Mouse (Mus musculus) G1E (cell line): Measurements from ENCODE around the gene Srpk2. TPM values are rescaled to one million over a fixed set of nuclear protein-coding genes. Genes with fewer than 3 reads are reported as not detected.
A peak's percentile ranks its signal among the peaks of the same experiment; 100 is the strongest.
"Not testable (repeated sequence)": the region's sequence is repeated elsewhere in the genome, so short reads cannot be mapped to it uniquely, and the experiment has no call there.

Experiments used
- ATAC-seq: 2 replicates; pipeline ENCODE4 v1.8.0; 2016; ENCODE audit warnings: mild to moderate bottlenecking; ENCODE audit not compliant: insufficient number of reproducible peaks, poor library complexity, low FRiP score, severe bottlenecking; ENCODE audit errors: extremely low read depth
- DNase-seq: peaks from one replicate; pipeline ENCODE4 v3.0.0; 2012; ENCODE audit warnings: low spot score
- H3K27me3 ChIP-seq: 2 replicates; pipeline ENCODE4 v1.6.1; 2012; ENCODE audit warnings: mild to moderate bottlenecking, low read length, inconsistent platforms; ENCODE audit not compliant: insufficient read depth
- H3K36me3 ChIP-seq: replicated peaks from 2 replicates; pipeline ENCODE3; 2012; ENCODE audit warnings: mild to moderate bottlenecking, inconsistent platforms
- H3K4me1 ChIP-seq: 2 replicates; pipeline ENCODE4 v1.6.1; 2012; ENCODE audit warnings: low read depth, low read length, inconsistent platforms, mixed read lengths; ENCODE audit not compliant: insufficient read depth
- H3K4me3 ChIP-seq: 2 replicates; pipeline ENCODE4 v1.5.1; 2012; ENCODE audit warnings: low read depth, mild to moderate bottlenecking, inconsistent platforms, low read length, moderate library complexity, mixed read lengths
- H3K9me3 ChIP-seq: replicated peaks from 2 replicates; pipeline ENCODE4 v1.6.1; 2012; ENCODE audit warnings: inconsistent platforms
- CTCF ChIP-seq: IDR thresholded peaks from 2 replicates; pipeline ENCODE4 v1.5.1; 2012; ENCODE audit warnings: low read depth, low read length, inconsistent platforms, mixed read lengths
- GATA1 ChIP-seq: IDR thresholded peaks from 2 replicates; pipeline ENCODE4 v1.6.1; 2012; ENCODE audit warnings: borderline replicate concordance, low read length, inconsistent platforms, mixed read lengths
- GATA2 ChIP-seq: IDR thresholded peaks from 2 replicates; pipeline ENCODE4 v1.6.1; 2012; ENCODE audit warnings: low read depth, low read length, inconsistent platforms, borderline replicate concordance
- POLR2AphosphoS5 ChIP-seq: IDR thresholded peaks from 2 replicates; pipeline ENCODE4 v1.6.1; 2012; ENCODE audit warnings: low read depth, low read length, inconsistent platforms; ENCODE audit not compliant: insufficient replicate concordance
- TAL1 ChIP-seq: conservative IDR thresholded peaks from 2 replicates; pipeline ENCODE4 v1.6.1; 2012; ENCODE audit warnings: low read depth, low read length, inconsistent platforms, mixed read lengths
- polyA plus RNA-seq: library from polyadenylated mRNA; stranded (reverse); fragments of >175 nt; gene quantifications from 2 replicates; pipeline ENCODE4 v1.2.3, GENCODE M21; 2012
- total RNA-seq, 2 experiments: library from RNA; stranded (forward) in 1 of 2; stranded (reverse) in 1 of 2; fragments of 200-1000 nt in 1 of 2; fragments of >200 nt in 1 of 2; fragmentation: Nextera tagmentation in 1 of 2; gene quantifications; 2 replicates each; pipeline ENCODE4 v1.2.3; 2014 to 2017

Gene Srpk2
- total and polyA plus RNA-seq, 3 experiments: 11.1 to 76.4 (median 63.5) TPM

GRCm38 (mm10) chr5:23464743-23465142 lies 219.7 kb downstream of the Srpk2 start:
- no peak for DNase-seq
- Histone ChIP-seq H3K36me3 (peaks cover 69% of the 10 kb centered on the region), H3K9me3 (no peaks in the 10 kb centered on the region), H3K27me3 (no peaks in the 10 kb centered on the region), H3K4me1 (peaks cover 7% of the 10 kb centered on the region; the same call in 1 of the 2 replicates), H3K4me3 (no peak overlapping the region)
- ATAC-seq: no peak
- TF ChIP-seq CTCF: no peak

- no peak overlapping the region for H3K4me3 ChIP-seq
- peaks cover 70% of the 10 kb centered on the region for H3K36me3 ChIP-seq
- peaks cover 7% of the 10 kb centered on the region; the same call in 1 of the 2 replicates for H3K4me1 ChIP-seq
- DNase-seq (no peak), ATAC-seq (no peak)
- no peaks in the 10 kb centered on the region for H3K27me3 ChIP-seq
- TF ChIP-seq GATA1 (no peak), POLR2AphosphoS5 (no peak), TAL1 (no peak), GATA2 (no peak), CTCF (no peak)
- H3K9me3 ChIP-seq: no peaks in the 10 kb centered on the region
Measured at GRCm38 (mm10) chr5:23464247-23464646, 220.2 kb downstream of the Srpk2 start.

GRCm38 (mm10) chr5:23461688-23462087 lies 222.7 kb downstream of the Srpk2 start:
- peak; percentile 15; the same call in 1 of the 2 replicates for ATAC-seq
- H3K4me3 ChIP-seq: no peak overlapping the region
- H3K27me3 ChIP-seq: no peaks in the 10 kb centered on the region
- H3K36me3 ChIP-seq: peaks cover 70% of the 10 kb centered on the region
- H3K4me1 ChIP-seq: peaks cover 15% of the 10 kb centered on the region
- TF ChIP-seq TAL1 (no peak), GATA2 (no peak), GATA1 (no peak)
- peak; percentile 22 for DNase-seq
- no peaks in the 10 kb centered on the region for H3K9me3 ChIP-seq

- H3K36me3 ChIP-seq: peaks cover 55% of the 10 kb centered on the region
- H3K27me3 ChIP-seq, H3K9me3 ChIP-seq, H3K4me3 ChIP-seq, H3K4me1 ChIP-seq, DNase-seq, ATAC-seq: not testable (repeated sequence)
Measured at GRCm38 (mm10) chr5:23453561-23453960, 230.9 kb downstream of the Srpk2 start.

Other genes starting within 250 kb of the Srpk2 start
- 78.8 and 84.1 TPM in 2 replicates for gene Pus7, start 99.1 kb upstream of the Srpk2 start, total RNA-seq (2014; fragmentation: Nextera tagmentation)
- 32.5 and 35.7 TPM in 2 replicates for gene Pus7, start 99.1 kb upstream of the Srpk2 start, total RNA-seq (2017)
- 7.6 and 8.6 TPM in 2 replicates for gene Pus7, start 99.1 kb upstream of the Srpk2 start, polyA plus RNA-seq
- gene Rint1, start 103.1 kb upstream of the Srpk2 start, total RNA-seq (2014; fragmentation: Nextera tagmentation): 32.4 and 34.2 TPM in 2 replicates
- gene Rint1, start 103.1 kb upstream of the Srpk2 start, total RNA-seq (2017): 45.2 and 67.0 TPM in 2 replicates
- gene Rint1, start 103.1 kb upstream of the Srpk2 start, polyA plus RNA-seq: 12.9 and 13.8 TPM in 2 replicates
- 7.8 and 12.3 TPM in 2 replicates for gene Tomm7, start 159.5 kb upstream of the Srpk2 start, total RNA-seq (2014; fragmentation: Nextera tagmentation)
- 343 and 366 TPM in 2 replicates for gene Tomm7, start 159.5 kb upstream of the Srpk2 start, total RNA-seq (2017)
- gene Tomm7, start 159.5 kb upstream of the Srpk2 start, polyA plus RNA-seq: 6.0 and 22.3 TPM in 2 replicates